Mouse (Mus musculus): ENCODE results near the gene Scap. TPM values are rescaled to one million over a fixed set of nuclear protein-coding genes. Genes with fewer than 3 reads are reported as not detected.

The Scap gene
- polyA plus RNA-seq, 1 experiment from 2014 or later, result 31.6 TPM

DNA sequence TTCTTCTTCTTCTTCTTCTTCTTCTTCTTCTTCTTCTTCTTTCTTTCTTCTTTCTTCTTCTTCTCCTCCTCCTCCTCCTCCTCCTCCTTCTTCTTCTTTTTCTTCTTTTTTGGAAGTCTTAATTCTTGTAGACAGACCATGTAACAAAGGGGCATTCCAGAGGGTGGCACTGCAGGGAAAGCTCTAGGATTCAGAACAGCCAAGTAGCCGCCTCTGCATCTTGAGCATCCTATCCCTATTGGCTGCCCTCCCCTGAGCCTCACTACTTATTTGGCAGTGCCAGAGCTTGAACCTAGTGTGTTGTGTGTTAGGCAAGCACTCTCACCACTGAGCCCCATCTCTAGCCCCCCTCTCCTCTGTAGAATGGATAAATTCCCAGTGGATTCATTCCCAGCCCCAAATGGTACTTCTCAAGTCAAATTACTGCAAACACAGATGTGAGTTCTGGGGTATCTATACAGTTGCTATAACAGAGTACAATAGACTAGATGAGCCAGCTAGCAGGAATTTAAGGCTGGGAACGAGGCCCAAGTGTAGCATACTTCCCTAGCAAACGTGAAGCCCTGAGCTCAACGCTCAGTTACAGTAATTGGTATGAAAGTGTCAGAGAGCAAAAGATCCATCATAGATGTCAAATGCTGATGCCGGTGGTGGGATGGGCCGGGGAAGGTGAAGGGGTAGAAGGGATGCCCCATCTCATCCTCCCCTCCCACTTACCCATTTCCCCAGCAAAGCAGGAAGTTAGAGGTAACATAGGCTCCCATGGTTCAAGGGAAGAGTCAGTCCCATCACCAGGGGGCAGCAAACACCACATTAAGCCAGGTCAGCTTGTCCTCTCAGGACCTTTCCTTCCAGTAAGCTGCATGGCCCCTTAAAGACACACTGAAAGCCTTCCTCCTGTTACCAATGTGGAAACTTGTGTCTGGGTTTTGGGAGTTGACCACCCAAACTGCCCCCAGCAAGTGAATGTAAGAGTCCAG lies 78.1 kb downstream of the Scap start:
- ATAC-seq (ENCODE audit: low FRiP score, low TSS enrichment) (peak; percentile 56), DNase-seq (ENCODE audit: low spot score) (peak; percentile 89)
- peaks cover 6% of the 10 kb centered on the region; the same call in 1 of the 2 replicates for H3K4me1 ChIP-seq (replicated peaks; ENCODE audit: control insufficient read depth, insufficient read depth)
- H3K4me3 ChIP-seq (ENCODE audit: low read depth, low read length), result no peak overlapping the region
- no peak overlapping the region for H3K9ac ChIP-seq (ENCODE audit: low read length)
- TF ChIP-seq CTCF (IDR thresholded peaks at IDR 0.05; ENCODE audit: low read depth) (peak; percentile 92), EP300 (optimal IDR thresholded peaks at IDR 0.05) (no peak)
- no peaks in the 10 kb centered on the region for H3K9me3 ChIP-seq (ENCODE audit: control insufficient read depth, low read length)
- H3K36me3 ChIP-seq (ENCODE audit: control insufficient read depth, insufficient read depth, low read length), result no peaks in the 10 kb centered on the region
- WGBS, result 19% methylated on average over 6 of the region's 6 CpGs
- no peaks in the 10 kb centered on the region for H3K27me3 ChIP-seq (ENCODE audit: control insufficient read depth, insufficient read depth, low read length)
- H3K4me2 ChIP-seq (replicated peaks; ENCODE audit: low read depth), result no peak overlapping the region
- H3K27ac ChIP-seq (replicated peaks), result no peak overlapping the region

DNA sequence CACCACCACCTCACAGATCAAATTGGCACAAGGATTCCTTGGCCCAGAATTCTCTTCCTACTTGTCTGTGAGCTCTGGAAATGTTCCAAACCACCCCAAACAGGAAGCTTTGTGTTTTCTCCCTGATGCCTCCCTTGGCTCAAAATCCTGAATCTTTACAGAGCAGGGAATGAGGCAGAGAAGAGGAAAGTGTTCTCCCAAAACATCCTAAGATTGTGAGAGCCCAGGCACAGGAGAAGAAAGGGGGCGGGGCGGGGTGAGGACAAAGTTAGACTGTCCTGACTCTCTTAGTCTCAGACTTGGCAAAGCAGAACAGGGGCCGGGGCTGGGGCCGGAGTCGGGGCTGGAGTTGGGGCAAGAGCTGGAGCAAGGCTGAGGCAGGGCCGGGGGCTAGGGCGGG lies 79.8 kb downstream of the Scap start:
- Histone ChIP-seq H3K27ac (replicated peaks) (no peak overlapping the region), H3K4me3 (ENCODE audit: low read depth, low read length) (no peak overlapping the region), H3K36me3 (ENCODE audit: control insufficient read depth, insufficient read depth, low read length) (no peaks in the 10 kb centered on the region), H3K4me2 (replicated peaks; ENCODE audit: low read depth) (no peak overlapping the region), H3K9me3 (ENCODE audit: control insufficient read depth, low read length) (no peaks in the 10 kb centered on the region), H3K4me1 (replicated peaks; ENCODE audit: control insufficient read depth, insufficient read depth) (no peaks in the 10 kb centered on the region), H3K27me3 (ENCODE audit: control insufficient read depth, insufficient read depth, low read length) (no peaks in the 10 kb centered on the region), H3K9ac (ENCODE audit: low read length) (no peak overlapping the region)
- TF ChIP-seq EP300 (optimal IDR thresholded peaks at IDR 0.05), result no peak
- no peak for TF ChIP-seq CTCF (IDR thresholded peaks at IDR 0.05; ENCODE audit: low read depth)
- WGBS, result 73% methylated on average over 7 of the region's 7 CpGs
- ATAC-seq (ENCODE audit: low FRiP score, low TSS enrichment), result no peak
- DNase-seq (ENCODE audit: low spot score), result no peak

DNA sequence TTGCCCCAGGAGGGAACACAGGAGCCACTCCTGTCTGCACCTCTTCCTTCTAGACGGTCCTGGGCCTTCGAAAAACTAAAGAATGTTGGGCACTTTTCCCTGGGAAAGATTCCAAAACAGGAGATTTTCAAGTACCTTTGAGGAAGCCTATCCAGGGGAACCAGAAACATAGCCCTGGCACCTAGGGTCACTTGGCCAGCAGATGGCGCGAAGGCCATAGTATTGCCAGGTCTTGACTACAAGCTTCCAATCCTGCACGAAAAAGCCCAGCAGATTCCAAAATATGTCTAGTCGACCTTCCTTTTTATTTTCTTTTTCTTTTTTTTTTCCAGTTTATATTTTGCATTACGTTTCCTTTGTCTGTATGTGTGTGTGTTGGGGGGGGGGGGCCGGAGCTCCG lies 80.7 kb downstream of the Scap start:
- TF ChIP-seq CTCF (IDR thresholded peaks at IDR 0.05; ENCODE audit: low read depth), result peak; percentile 70
- no peak for TF ChIP-seq EP300 (optimal IDR thresholded peaks at IDR 0.05)
- no peak overlapping the region for H3K27ac ChIP-seq (replicated peaks)
- H3K4me3 ChIP-seq (ENCODE audit: low read depth, low read length), result no peak overlapping the region
- H3K9ac ChIP-seq (ENCODE audit: low read length), result no peak overlapping the region
- DNase-seq (ENCODE audit: low spot score), result peak; percentile 59
- no peaks in the 10 kb centered on the region for H3K27me3 ChIP-seq (ENCODE audit: control insufficient read depth, insufficient read depth, low read length)
- ATAC-seq (ENCODE audit: low FRiP score, low TSS enrichment), result no peak
- H3K36me3 ChIP-seq (ENCODE audit: control insufficient read depth, insufficient read depth, low read length), result no peaks in the 10 kb centered on the region
- H3K9me3 ChIP-seq (ENCODE audit: control insufficient read depth, low read length), result no peaks in the 10 kb centered on the region
- no peak overlapping the region for H3K4me2 ChIP-seq (replicated peaks; ENCODE audit: low read depth)
- 56% methylated on average over 9 of the region's 9 CpGs for WGBS
- H3K4me1 ChIP-seq (replicated peaks; ENCODE audit: control insufficient read depth, insufficient read depth), result no peaks in the 10 kb centered on the region

DNA sequence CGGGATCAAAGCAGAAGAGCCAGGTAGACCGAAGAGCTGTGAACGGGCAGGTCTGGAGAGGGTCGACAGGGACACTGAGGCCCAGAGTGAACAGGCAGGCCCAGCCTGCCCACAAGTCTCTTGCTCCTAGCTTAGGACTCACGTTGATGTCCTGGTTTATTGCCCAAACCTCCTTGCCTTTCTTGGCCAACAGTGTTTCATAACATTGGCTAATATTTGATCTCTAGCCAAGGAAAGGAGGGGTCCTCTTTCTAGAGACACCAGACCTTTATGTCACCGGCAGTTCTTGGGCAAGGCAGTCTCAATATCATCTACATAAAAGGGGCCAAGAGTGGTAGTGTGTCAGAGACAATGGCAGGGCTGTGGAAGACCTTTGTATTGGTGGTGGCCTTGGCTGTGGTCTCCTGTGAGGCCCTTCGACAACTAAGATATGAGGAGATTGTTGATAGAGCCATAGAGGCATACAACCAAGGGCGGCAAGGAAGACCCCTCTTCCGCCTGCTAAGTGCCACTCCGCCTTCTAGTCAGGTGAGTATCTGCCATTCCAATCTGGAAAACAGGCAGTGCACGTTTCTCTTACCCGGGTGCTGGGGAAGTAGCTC lies 86.5 kb downstream of the Scap start, which contains the start of gene Ngp:
Gene Ngp (plus strand): TSS at position 237 of the 602 bp plus-strand sequence.
- Histone ChIP-seq H3K4me3 (ENCODE audit: low read depth, low read length) (no peak within 1 kb of the TSS), H3K9ac (ENCODE audit: low read length) (no peak within 1 kb of the TSS), H3K27ac (replicated peaks) (no peak within 1 kb of the TSS), H3K4me1 (replicated peaks; ENCODE audit: control insufficient read depth, insufficient read depth) (no peaks in the 10 kb centered on the region), H3K4me2 (replicated peaks; ENCODE audit: low read depth) (no peak within 1 kb of the TSS), H3K9me3 (ENCODE audit: control insufficient read depth, low read length) (no peaks in the 10 kb centered on the region), H3K36me3 (ENCODE audit: control insufficient read depth, insufficient read depth, low read length) (no peaks in the 10 kb centered on the region), H3K27me3 (ENCODE audit: control insufficient read depth, insufficient read depth, low read length) (no peaks in the 10 kb centered on the region)
- ATAC-seq (ENCODE audit: low FRiP score, low TSS enrichment) (no peak), DNase-seq (ENCODE audit: low spot score) (no peak)
- WGBS, result 85% methylated on average over 12 of the region's 12 CpGs
- TF ChIP-seq CTCF (IDR thresholded peaks at IDR 0.05; ENCODE audit: low read depth) (no peak), EP300 (optimal IDR thresholded peaks at IDR 0.05) (no peak)

DNA sequence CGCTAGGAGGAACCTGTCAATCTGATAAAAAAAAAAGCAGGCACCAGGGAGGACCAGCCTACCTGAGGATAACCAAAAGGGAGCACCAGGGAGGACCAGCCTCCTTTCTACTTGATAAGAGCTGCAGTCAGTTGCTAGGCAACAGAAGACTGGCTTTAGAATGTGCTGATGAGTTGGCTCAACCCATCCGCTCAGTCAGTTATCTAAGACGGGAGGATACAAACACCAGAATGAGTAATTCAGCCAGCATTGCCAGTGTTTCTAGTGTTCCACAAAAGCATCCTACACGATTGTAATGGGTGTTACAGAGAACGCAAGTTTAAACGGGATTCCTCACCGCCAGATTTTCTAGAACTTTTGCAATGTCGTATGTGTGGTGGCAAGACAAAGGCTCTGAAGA lies 98.2 kb downstream of the Scap start:
- ATAC-seq (ENCODE audit: low FRiP score, low TSS enrichment) (no peak), DNase-seq (ENCODE audit: low spot score) (no peak)
- 78% methylated on average over 8 of the region's 8 CpGs for WGBS
- no peaks in the 10 kb centered on the region for H3K4me1 ChIP-seq (replicated peaks; ENCODE audit: control insufficient read depth, insufficient read depth)
- no peak overlapping the region for H3K4me3 ChIP-seq (ENCODE audit: low read depth, low read length)
- TF ChIP-seq EP300 (optimal IDR thresholded peaks at IDR 0.05) (no peak), CTCF (IDR thresholded peaks at IDR 0.05; ENCODE audit: low read depth) (no peak)
- peaks cover 25% of the 10 kb centered on the region for H3K36me3 ChIP-seq (ENCODE audit: control insufficient read depth, insufficient read depth, low read length)
- no peak overlapping the region for H3K27ac ChIP-seq (replicated peaks)
- no peak overlapping the region for H3K9ac ChIP-seq (ENCODE audit: low read length)
- H3K27me3 ChIP-seq (ENCODE audit: control insufficient read depth, insufficient read depth, low read length), result no peaks in the 10 kb centered on the region
- no peaks in the 10 kb centered on the region for H3K9me3 ChIP-seq (ENCODE audit: control insufficient read depth, low read length)
- no peak overlapping the region for H3K4me2 ChIP-seq (replicated peaks; ENCODE audit: low read depth)

DNA sequence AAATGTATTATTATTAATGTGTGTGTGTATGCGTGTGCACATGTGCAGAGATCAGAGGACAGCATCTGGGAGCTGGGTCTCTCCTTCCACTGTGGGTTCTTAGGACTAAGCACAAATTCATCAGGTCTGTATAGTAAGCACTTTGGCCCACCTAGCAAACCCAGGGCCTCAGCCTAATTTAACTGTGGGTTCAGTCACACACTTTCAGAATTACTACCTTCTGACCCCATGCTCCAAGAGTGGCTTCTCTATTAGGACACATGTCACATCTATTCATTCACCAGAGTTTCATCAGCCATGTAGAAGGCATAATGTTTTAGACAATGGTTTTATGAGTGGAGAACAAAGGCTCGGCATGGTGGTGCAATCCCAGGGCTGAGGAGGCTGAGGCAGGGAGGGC lies 100.0 kb downstream of the Scap start:
- peaks cover 25% of the 10 kb centered on the region for H3K36me3 ChIP-seq (ENCODE audit: control insufficient read depth, insufficient read depth, low read length)
- no peaks in the 10 kb centered on the region for H3K27me3 ChIP-seq (ENCODE audit: control insufficient read depth, insufficient read depth, low read length)
- WGBS, result 92% methylated on average over 2 of the region's 2 CpGs
- no peaks in the 10 kb centered on the region for H3K9me3 ChIP-seq (ENCODE audit: control insufficient read depth, low read length)
- H3K9ac ChIP-seq (ENCODE audit: low read length), result no peak overlapping the region
- DNase-seq (ENCODE audit: low spot score), result no peak
- H3K27ac ChIP-seq (replicated peaks), result no peak overlapping the region
- no peaks in the 10 kb centered on the region for H3K4me1 ChIP-seq (replicated peaks; ENCODE audit: control insufficient read depth, insufficient read depth)
- TF ChIP-seq EP300 (optimal IDR thresholded peaks at IDR 0.05) (no peak), CTCF (IDR thresholded peaks at IDR 0.05; ENCODE audit: low read depth) (no peak)
- H3K4me2 ChIP-seq (replicated peaks; ENCODE audit: low read depth), result no peak overlapping the region
- no peak for ATAC-seq (ENCODE audit: low FRiP score, low TSS enrichment)
- no peak overlapping the region for H3K4me3 ChIP-seq (ENCODE audit: low read depth, low read length)

Other genes with a start within 250 kb of the Scap start
- gene Smarcc1, start 215.6 kb upstream of the Scap start, polyA plus RNA-seq (2015; fragmentation: Nextera tagmentation; extraction: Ambion mirVana), result 23.1 and 26.6 TPM in 2 replicates
- gene Dhx30, start 215.5 kb upstream of the Scap start, polyA plus RNA-seq (2015; fragmentation: Nextera tagmentation; extraction: Ambion mirVana), result 43.5 and 44.2 TPM in 2 replicates
- gene Cspg5, start 89.5 kb upstream of the Scap start, polyA plus RNA-seq (2015; fragmentation: Nextera tagmentation; extraction: Ambion mirVana), result 3.0 and 3.3 TPM in 2 replicates
- gene Elp6, start 28.1 kb upstream of the Scap start, polyA plus RNA-seq (2015; fragmentation: Nextera tagmentation; extraction: Ambion mirVana), result 10.1 and 11.6 TPM in 2 replicates
- gene Ptpn23, start 74.9 kb downstream of the Scap start, polyA plus RNA-seq (2015; fragmentation: Nextera tagmentation; extraction: Ambion mirVana), result 6.3 and 7.8 TPM in 2 replicates
- gene Ngp, start 86.5 kb downstream of the Scap start, polyA plus RNA-seq (2015; fragmentation: Nextera tagmentation; extraction: Ambion mirVana), result 2.4 and 2.5 TPM in 2 replicates
- 5.7 and 5.8 TPM in 2 replicates for gene Klhl18, start 143.4 kb downstream of the Scap start, polyA plus RNA-seq (2015; fragmentation: Nextera tagmentation; extraction: Ambion mirVana)
- gene Kif9, start 143.7 kb downstream of the Scap start, polyA plus RNA-seq (2015; fragmentation: Nextera tagmentation; extraction: Ambion mirVana), result 1.3 and 1.4 TPM in 2 replicates
- gene Setd2, start 199.3 kb downstream of the Scap start, polyA plus RNA-seq (2015; fragmentation: Nextera tagmentation; extraction: Ambion mirVana), result 13.1 and 14.0 TPM in 2 replicates

Measured in stomach, postnatal 0 days (tissue).